Mouse (Mus musculus): ENCODE measurements around the gene Sacs. TPM values are rescaled to one million over a fixed set of nuclear protein-coding genes. Genes with fewer than 3 reads are reported as not detected.
"Not testable (repeated sequence)": the region's sequence is repeated elsewhere in the genome, so short reads cannot be mapped to it uniquely, and the experiment has no call there.

Sacs gene
- polyA plus RNA-seq, 1 experiment from 2014 or later = 0.75 TPM

GRCm38 (mm10) chr14:61134381-61135030 is 3.8 kb upstream of the Sacs start:
- Histone ChIP-seq H3K4me1 (ENCODE audit: insufficient read depth, low read depth, low read length) (no peaks in the 10 kb centered on the region), H3K36me3 (ENCODE audit: insufficient read depth, low read length) (no peaks in the 10 kb centered on the region), H3K4me3 (ENCODE audit: low read depth, low read length) (no peak overlapping the region), H3K9ac (replicated peaks; ENCODE audit: low read depth) (no peak overlapping the region), H3K27ac (ENCODE audit: low read length) (no peak overlapping the region), H3K9me3 (ENCODE audit: low read length) (no peaks in the 10 kb centered on the region), H3K4me2 (replicated peaks; ENCODE audit: low read depth, low read length) (no peak overlapping the region), H3K27me3 (replicated peaks; ENCODE audit: insufficient read depth, low read length) (peaks cover 2% of the 10 kb centered on the region; the same call in 1 of the 2 replicates)
- TF ChIP-seq EP300 (IDR thresholded peaks at IDR 0.05) (no peak), CTCF (IDR thresholded peaks at IDR 0.05) (no peak)
- WGBS = 61% methylated on average over 5 of the region's 5 CpGs
- DNase-seq (ENCODE audit: low spot score) (no peak), ATAC-seq (no peak)

GRCm38 (mm10) chr14:61137410-61137809 is 847 bp upstream of the Sacs start:
- H3K4me1 ChIP-seq (ENCODE audit: insufficient read depth, low read depth, low read length) = no peaks in the 10 kb centered on the region
- H3K27me3 ChIP-seq (replicated peaks; ENCODE audit: insufficient read depth, low read length) = peaks cover 2% of the 10 kb centered on the region; the same call in 1 of the 2 replicates
- 75% methylated on average over 5 of the region's 5 CpGs for WGBS
- H3K27ac ChIP-seq (ENCODE audit: low read length) = no peak overlapping the region
- TF ChIP-seq EP300 (IDR thresholded peaks at IDR 0.05) (no peak), CTCF (IDR thresholded peaks at IDR 0.05) (no peak)
- ATAC-seq (no peak), DNase-seq (ENCODE audit: low spot score) (no peak)
- no peaks in the 10 kb centered on the region for H3K9me3 ChIP-seq (ENCODE audit: low read length)
- no peak overlapping the region for H3K4me3 ChIP-seq (ENCODE audit: low read depth, low read length)
- H3K36me3 ChIP-seq (ENCODE audit: insufficient read depth, low read length) = no peaks in the 10 kb centered on the region
- H3K9ac ChIP-seq (replicated peaks; ENCODE audit: low read depth) = no peak overlapping the region
- no peak overlapping the region for H3K4me2 ChIP-seq (replicated peaks; ENCODE audit: low read depth, low read length)

- Histone ChIP-seq H3K27ac (ENCODE audit: low read length) (no peak overlapping the region), H3K9ac (replicated peaks; ENCODE audit: low read depth) (no peak overlapping the region), H3K4me3 (ENCODE audit: low read depth, low read length) (peak overlapping the region; percentile 33), H3K36me3 (ENCODE audit: insufficient read depth, low read length) (no peaks in the 10 kb centered on the region), H3K27me3 (replicated peaks; ENCODE audit: insufficient read depth, low read length) (peaks cover 2% of the 10 kb centered on the region; the same call in 1 of the 2 replicates), H3K9me3 (ENCODE audit: low read length) (no peaks in the 10 kb centered on the region), H3K4me2 (replicated peaks; ENCODE audit: low read depth, low read length) (peak overlapping the region; percentile 53), H3K4me1 (ENCODE audit: insufficient read depth, low read depth, low read length) (no peaks in the 10 kb centered on the region)
- TF ChIP-seq EP300 (IDR thresholded peaks at IDR 0.05) = no peak
- no peak for TF ChIP-seq CTCF (IDR thresholded peaks at IDR 0.05)
- 24% methylated on average over 8 of the region's 8 CpGs for WGBS
- no peak for DNase-seq (ENCODE audit: low spot score)
- ATAC-seq = no peak
These were observed 440 bp downstream of the Sacs start for GRCm38 (mm10) chr14:61138727-61139067.

DNA sequence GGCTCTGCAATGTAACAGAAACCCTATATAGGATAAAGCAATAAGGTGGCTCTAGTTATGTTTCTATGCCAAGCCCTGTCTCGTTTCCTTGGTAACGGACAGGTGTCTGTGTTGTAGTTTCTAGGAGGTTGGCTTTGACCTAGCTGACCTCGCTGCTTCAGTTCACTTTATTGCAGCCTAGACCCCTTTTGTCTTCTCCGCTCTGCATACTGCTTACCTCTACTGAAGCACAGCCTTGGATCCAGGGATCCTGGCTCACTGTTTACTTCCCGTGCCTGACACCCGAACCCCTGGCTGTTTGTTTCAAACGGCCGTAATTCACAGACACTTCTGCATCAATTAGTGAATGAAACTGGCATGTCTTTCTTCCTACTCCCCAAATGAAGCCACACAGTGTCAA is 5.1 kb downstream of the Sacs start:
- no peaks in the 10 kb centered on the region for H3K36me3 ChIP-seq (ENCODE audit: insufficient read depth, low read length)
- H3K27ac ChIP-seq (ENCODE audit: low read length) = no peak overlapping the region
- no peak overlapping the region for H3K4me3 ChIP-seq (ENCODE audit: low read depth, low read length)
- DNase-seq (ENCODE audit: low spot score) (no peak), ATAC-seq (no peak)
- peaks cover 2% of the 10 kb centered on the region; the same call in 1 of the 2 replicates for H3K27me3 ChIP-seq (replicated peaks; ENCODE audit: insufficient read depth, low read length)
- H3K4me2 ChIP-seq (replicated peaks; ENCODE audit: low read depth, low read length) = no peak overlapping the region
- H3K9ac ChIP-seq (replicated peaks; ENCODE audit: low read depth) = no peak overlapping the region
- no peak for TF ChIP-seq EP300 (IDR thresholded peaks at IDR 0.05)
- TF ChIP-seq CTCF (IDR thresholded peaks at IDR 0.05) = no peak
- 46% methylated on average over 8 of the region's 8 CpGs for whole genome bisulfite sequencing
- H3K9me3 ChIP-seq (ENCODE audit: low read length) = no peaks in the 10 kb centered on the region
- no peaks in the 10 kb centered on the region for H3K4me1 ChIP-seq (ENCODE audit: insufficient read depth, low read depth, low read length)

- Histone ChIP-seq H3K9ac (replicated peaks; ENCODE audit: low read depth) (no peak overlapping the region), H3K27ac (ENCODE audit: low read length) (no peak overlapping the region), H3K4me2 (replicated peaks; ENCODE audit: low read depth, low read length) (no peak overlapping the region), H3K4me3 (ENCODE audit: low read depth, low read length) (no peak overlapping the region), H3K36me3 (ENCODE audit: insufficient read depth, low read length) (no peaks in the 10 kb centered on the region), H3K27me3 (replicated peaks; ENCODE audit: insufficient read depth, low read length) (no peaks in the 10 kb centered on the region; the same call in 1 of the 2 replicates), H3K4me1 (ENCODE audit: insufficient read depth, low read depth, low read length) (no peaks in the 10 kb centered on the region), H3K9me3 (ENCODE audit: low read length) (no peaks in the 10 kb centered on the region)
- ATAC-seq (no peak), DNase-seq (ENCODE audit: low spot score) (peak; percentile 53)
- peak; percentile 73 for TF ChIP-seq CTCF (IDR thresholded peaks at IDR 0.05)
- TF ChIP-seq EP300 (IDR thresholded peaks at IDR 0.05) = no peak
- 32% methylated on average over 11 of the region's 11 CpGs for WGBS
These were observed 5.6 kb downstream of the Sacs start for GRCm38 (mm10) chr14:61143869-61144268.

GRCm38 (mm10) chr14:61150416-61150815 is 12.2 kb downstream of the Sacs start:
- not testable (repeated sequence) for H3K4me3 ChIP-seq (ENCODE audit: low read depth, low read length)

More at GRCm38 (mm10) chr14:61150416-61150815, 12.2 kb downstream of the Sacs start:
- not testable (repeated sequence) for H3K9ac ChIP-seq (replicated peaks; ENCODE audit: low read depth); ATAC-seq; H3K27ac ChIP-seq (ENCODE audit: low read length); H3K4me2 ChIP-seq (replicated peaks; ENCODE audit: low read depth, low read length); H3K36me3 ChIP-seq (ENCODE audit: insufficient read depth, low read length); H3K4me1 ChIP-seq (ENCODE audit: insufficient read depth, low read depth, low read length); H3K27me3 ChIP-seq (replicated peaks; ENCODE audit: insufficient read depth, low read length); DNase-seq (ENCODE audit: low spot score); H3K9me3 ChIP-seq (ENCODE audit: low read length)
- WGBS = 93% methylated on average over 12 of the region's 13 CpGs
